Mouse (Mus musculus) ES-E14 (cell line): ENCODE results near the gene Lrfn1.

Source experiments
- CHD2 ChIP-seq: IDR thresholded peaks from 2 replicates; pipeline ENCODE4 v1.6.1; 2014; ENCODE audit warnings: mild to moderate bottlenecking, low read depth, low read length, inconsistent platforms
- HCFC1 ChIP-seq: IDR thresholded peaks from 2 replicates; pipeline ENCODE4 v1.6.1; 2012; ENCODE audit warnings: low read length, inconsistent platforms, borderline replicate concordance; ENCODE audit not compliant: insufficient read depth
- MAFK ChIP-seq: IDR thresholded peaks from 2 replicates; pipeline ENCODE4 v1.6.1; 2014; ENCODE audit warnings: mild to moderate bottlenecking, low read depth, low read length, inconsistent platforms; ENCODE audit not compliant: insufficient read depth
- ZC3H11A ChIP-seq: IDR thresholded peaks from 2 replicates; pipeline ENCODE4 v1.6.1; 2012; ENCODE audit warnings: low read depth, mild to moderate bottlenecking, inconsistent platforms, low read length, borderline replicate concordance
- ZNF384 ChIP-seq: IDR thresholded peaks from 2 replicates; pipeline ENCODE4 v1.6.1; 2012; ENCODE audit warnings: low read depth, low read length, inconsistent platforms

GRCm38 (mm10) chr7:28492310-28492709, 40.5 kb downstream of the Lrfn1 start:
- TF ChIP-seq CHD2 (no peak), ZNF384 (no peak), ZC3H11A (no peak), MAFK (no peak), HCFC1 (no peak)
